Mouse (Mus musculus): ENCODE measurements at regions not wholly inside any gene's neighbourhood (a gene's known extent, or its start where the extent isn't known, plus 50 kb on each side); places are given as distances from the start of the nearest gene placed in this dataset.

DNA sequence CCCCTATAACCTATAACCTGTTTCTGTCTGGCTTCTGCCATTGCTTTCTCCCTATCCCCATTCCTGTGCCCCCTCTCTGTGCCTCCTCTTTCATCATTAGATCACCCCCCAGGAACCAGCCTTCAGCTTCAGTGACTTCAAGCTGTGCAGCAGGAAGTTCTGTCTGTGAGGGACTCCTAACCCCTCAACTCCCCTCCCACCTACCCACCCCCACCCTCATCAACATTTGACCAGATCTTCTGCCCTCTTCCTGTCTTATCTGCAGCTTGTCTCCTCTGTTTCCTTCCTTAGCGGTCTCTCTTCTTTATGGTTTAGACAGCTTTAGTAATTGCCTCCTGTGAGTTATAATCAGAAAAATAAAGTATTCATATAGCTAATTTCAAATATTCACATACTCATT, 266.6 kb upstream of the Gm765 start:
- ATAC-seq (ENCODE audit: insufficient number of reproducible peaks, low FRiP score) = 0 out of 2 replicates have a peak, but pooled peaks have one; percentile 25
- H3K9ac ChIP-seq = no peak overlapping the region
- no peak overlapping the region for H3K4me3 ChIP-seq
- H3K4me2 ChIP-seq = no peak overlapping the region
- no peak overlapping the region for H3K27ac ChIP-seq (ENCODE audit: poor library complexity, severe bottlenecking)
- no peaks in the 10 kb centered on the region for H3K27me3 ChIP-seq (replicated peaks)
- 13% methylated on average over 1 of the region's 1 CpGs for WGBS
- H3K4me1 ChIP-seq (replicated peaks) = peaks cover 8% of the 10 kb centered on the region; the same call in 1 of the 2 replicates
- H3K9me3 ChIP-seq (replicated peaks) = no peaks in the 10 kb centered on the region
- no peaks in the 10 kb centered on the region for H3K36me3 ChIP-seq

DNA sequence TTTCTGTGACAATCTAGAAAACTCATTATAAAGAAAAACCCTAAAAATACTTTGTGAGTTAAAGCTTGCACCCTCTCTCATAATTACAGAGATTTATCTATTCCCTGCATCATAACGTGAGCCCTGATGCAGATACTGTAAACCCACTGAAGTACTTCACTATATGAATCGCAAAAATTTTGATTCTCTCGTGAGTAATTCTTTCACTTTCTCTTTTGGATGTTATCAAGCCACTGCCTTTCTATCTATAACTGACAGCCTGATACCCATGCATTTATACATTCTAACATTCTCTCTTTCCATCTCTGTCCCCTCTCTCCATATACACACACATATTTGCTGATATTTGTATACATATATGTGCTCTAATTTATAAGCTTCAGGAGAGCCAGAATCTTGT, 264.1 kb upstream of the Gm765 start:
- no peak overlapping the region for H3K27ac ChIP-seq (ENCODE audit: poor library complexity, severe bottlenecking)
- no peaks in the 10 kb centered on the region for H3K9me3 ChIP-seq (replicated peaks)
- ATAC-seq (ENCODE audit: insufficient number of reproducible peaks, low FRiP score) = no peak
- no peaks in the 10 kb centered on the region for H3K27me3 ChIP-seq (replicated peaks)
- no peak overlapping the region for H3K9ac ChIP-seq
- H3K36me3 ChIP-seq = no peaks in the 10 kb centered on the region
- H3K4me1 ChIP-seq (replicated peaks) = peaks cover 8% of the 10 kb centered on the region; the same call in 1 of the 2 replicates
- 70% methylated on average over 3 of the region's 3 CpGs for WGBS
- no peak overlapping the region for H3K4me3 ChIP-seq
- no peak overlapping the region for H3K4me2 ChIP-seq

DNA sequence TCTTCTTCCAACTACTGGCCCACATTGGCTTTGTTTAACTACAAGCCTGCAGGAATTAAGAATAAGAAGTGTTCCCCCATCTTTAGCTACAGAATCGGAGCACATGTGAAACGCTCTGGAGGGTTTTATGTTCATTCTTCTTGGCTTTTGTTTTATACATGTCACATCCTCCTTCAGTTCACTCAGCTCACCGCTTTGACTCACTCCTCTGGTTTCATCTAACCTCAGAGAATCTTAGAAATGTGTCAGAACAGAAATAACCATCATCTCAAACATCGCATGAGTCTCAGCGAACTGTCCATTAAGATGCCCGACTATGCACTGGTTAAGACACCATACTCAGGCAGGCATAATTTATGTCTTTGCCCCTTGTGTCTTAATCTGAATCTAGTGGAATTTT, 255.1 kb upstream of the Gm765 start:
- no peak overlapping the region for H3K4me2 ChIP-seq
- no peaks in the 10 kb centered on the region for H3K27me3 ChIP-seq (replicated peaks)
- H3K4me1 ChIP-seq (replicated peaks) = no peaks in the 10 kb centered on the region
- no peak for ATAC-seq (ENCODE audit: insufficient number of reproducible peaks, low FRiP score)
- no peaks in the 10 kb centered on the region for H3K9me3 ChIP-seq (replicated peaks)
- no peak overlapping the region for H3K9ac ChIP-seq
- no peaks in the 10 kb centered on the region for H3K36me3 ChIP-seq
- 88% methylated on average over 6 of the region's 6 CpGs for WGBS
- H3K4me3 ChIP-seq = no peak overlapping the region
- H3K27ac ChIP-seq (ENCODE audit: poor library complexity, severe bottlenecking) = no peak overlapping the region

DNA sequence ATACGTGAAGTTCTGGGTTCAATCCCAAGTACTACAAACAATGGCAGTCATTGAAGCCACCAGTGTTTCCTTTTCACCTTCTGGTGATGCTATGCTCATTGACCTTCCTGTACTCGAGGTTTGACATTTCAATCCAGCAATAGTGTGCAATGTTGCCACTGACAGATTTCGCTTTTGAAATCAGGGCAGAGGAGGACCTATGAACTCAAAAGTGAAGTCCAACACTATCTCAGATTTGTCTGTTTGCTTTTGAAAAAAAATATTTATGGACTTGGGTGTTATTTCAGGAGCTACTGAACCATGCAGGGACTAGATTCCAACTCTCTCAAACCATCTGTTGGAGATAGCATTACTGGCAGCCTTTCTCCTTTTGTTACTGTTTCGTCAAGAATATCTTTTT, 248.4 kb upstream of the Gm765 start:
- Histone ChIP-seq H3K4me3 (no peak overlapping the region), H3K27me3 (replicated peaks) (no peaks in the 10 kb centered on the region), H3K9me3 (replicated peaks) (no peaks in the 10 kb centered on the region), H3K9ac (no peak overlapping the region), H3K27ac (ENCODE audit: poor library complexity, severe bottlenecking) (no peak overlapping the region), H3K4me1 (replicated peaks) (no peaks in the 10 kb centered on the region), H3K4me2 (no peak overlapping the region), H3K36me3 (no peaks in the 10 kb centered on the region)
- 66% methylated on average over 4 of the region's 4 CpGs for WGBS
- ATAC-seq (ENCODE audit: insufficient number of reproducible peaks, low FRiP score) = no peak

DNA sequence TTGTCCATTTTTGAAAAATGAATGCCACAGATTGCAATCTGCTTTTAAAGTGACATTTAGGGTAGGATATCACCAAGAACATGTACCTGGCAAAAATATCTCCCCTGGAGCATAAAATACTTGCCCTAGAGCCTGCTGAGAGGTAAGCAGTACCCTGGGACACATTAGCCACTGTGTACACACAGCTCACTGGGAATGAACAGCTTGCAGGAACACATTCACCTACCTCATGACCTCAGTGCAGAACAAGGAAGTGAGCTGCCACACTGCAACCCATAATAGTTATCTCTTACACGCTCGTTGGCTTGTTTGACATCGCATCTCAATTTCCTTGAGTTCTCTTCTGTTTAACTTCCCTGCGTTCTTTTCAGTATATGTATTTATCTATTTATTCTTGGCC, 246.4 kb upstream of the Gm765 start:
- WGBS = 64% methylated on average over 4 of the region's 4 CpGs
- Histone ChIP-seq H3K9me3 (replicated peaks) (no peaks in the 10 kb centered on the region), H3K4me3 (no peak overlapping the region), H3K36me3 (no peaks in the 10 kb centered on the region), H3K27me3 (replicated peaks) (no peaks in the 10 kb centered on the region), H3K27ac (ENCODE audit: poor library complexity, severe bottlenecking) (no peak overlapping the region), H3K4me1 (replicated peaks) (peaks cover under 1% of the 10 kb centered on the region; the same call in 1 of the 2 replicates), H3K4me2 (no peak overlapping the region), H3K9ac (no peak overlapping the region)
- ATAC-seq (ENCODE audit: insufficient number of reproducible peaks, low FRiP score) = no peak

DNA sequence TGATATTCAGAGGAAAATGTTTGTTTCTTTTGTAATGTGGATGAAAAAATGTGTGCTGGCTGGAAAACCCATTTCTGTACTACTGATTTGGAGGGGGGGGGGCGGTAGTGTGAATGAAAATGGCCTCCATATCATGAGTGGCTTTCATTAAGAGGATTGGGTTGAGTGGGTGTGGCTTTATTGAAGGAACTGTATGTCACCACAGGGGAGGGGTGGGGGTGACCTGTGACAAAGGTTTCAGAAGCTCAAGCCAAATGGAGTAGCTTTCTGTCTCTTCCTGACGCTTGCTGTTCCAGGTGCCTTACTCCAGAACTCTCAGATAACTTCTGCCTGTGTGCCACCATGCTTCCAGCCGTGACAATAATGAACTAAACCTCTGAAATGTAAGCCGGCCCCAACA, 242.0 kb upstream of the Gm765 start:
- WGBS = 64% methylated on average over 4 of the region's 4 CpGs
- no peak for ATAC-seq (ENCODE audit: insufficient number of reproducible peaks, low FRiP score)
- no peak overlapping the region for H3K4me2 ChIP-seq
- peaks cover 5% of the 10 kb centered on the region; the same call in 1 of the 2 replicates for H3K4me1 ChIP-seq (replicated peaks)
- H3K27ac ChIP-seq (ENCODE audit: poor library complexity, severe bottlenecking) = no peak overlapping the region
- H3K36me3 ChIP-seq = no peaks in the 10 kb centered on the region
- H3K9ac ChIP-seq = no peak overlapping the region
- no peaks in the 10 kb centered on the region for H3K27me3 ChIP-seq (replicated peaks)
- H3K9me3 ChIP-seq (replicated peaks) = no peaks in the 10 kb centered on the region
- H3K4me3 ChIP-seq = no peak overlapping the region

DNA sequence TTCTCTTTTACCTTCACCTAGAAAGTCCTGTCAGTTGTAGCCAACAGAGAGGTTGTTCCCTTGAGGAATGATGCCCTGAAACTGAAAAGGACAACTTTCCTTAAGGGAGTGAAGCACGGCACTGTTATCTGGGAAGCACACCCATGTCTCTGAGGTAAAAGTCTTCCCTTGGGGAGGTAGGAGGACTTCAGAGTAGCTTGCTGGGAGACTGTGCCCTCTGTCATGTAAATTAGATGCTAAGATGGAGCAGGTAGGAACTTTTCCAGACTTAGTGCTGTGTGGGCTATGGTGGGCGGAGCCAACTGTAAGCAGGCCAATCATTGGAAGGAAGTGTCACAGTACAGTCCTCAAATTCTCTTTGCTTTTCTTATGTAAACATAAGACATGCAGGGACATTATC, 240.3 kb upstream of the Gm765 start:
- Histone ChIP-seq H3K9ac (no peak overlapping the region), H3K4me2 (no peak overlapping the region), H3K27ac (ENCODE audit: poor library complexity, severe bottlenecking) (no peak overlapping the region), H3K9me3 (replicated peaks) (no peaks in the 10 kb centered on the region), H3K27me3 (replicated peaks) (no peaks in the 10 kb centered on the region), H3K36me3 (no peaks in the 10 kb centered on the region), H3K4me3 (no peak overlapping the region), H3K4me1 (replicated peaks) (peaks cover 5% of the 10 kb centered on the region; the same call in 1 of the 2 replicates)
- WGBS = 43% methylated on average over 2 of the region's 2 CpGs
- no peak for ATAC-seq (ENCODE audit: insufficient number of reproducible peaks, low FRiP score)

DNA sequence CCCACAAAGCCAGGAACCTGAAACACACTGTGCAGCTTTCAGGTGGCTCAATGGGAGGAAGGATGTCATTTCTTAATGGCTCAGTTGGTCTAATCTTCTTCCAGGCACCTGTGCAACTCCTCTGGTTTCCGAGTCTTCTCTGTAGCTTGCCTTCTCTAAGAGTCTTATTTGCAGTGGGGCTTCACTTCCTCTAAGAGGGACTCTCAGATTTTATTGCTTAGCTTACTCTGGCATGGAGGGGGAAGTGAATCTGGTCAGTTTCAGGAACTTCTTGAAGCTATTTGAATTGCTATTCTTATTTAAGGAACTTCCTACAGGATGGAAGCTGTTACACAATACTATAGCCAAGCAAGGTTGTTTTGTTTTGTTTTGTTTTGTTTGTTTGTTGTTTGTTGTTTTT, 232.7 kb upstream of the Gm765 start:
- Histone ChIP-seq H3K9me3 (replicated peaks) (no peaks in the 10 kb centered on the region), H3K4me1 (replicated peaks) (no peaks in the 10 kb centered on the region), H3K4me3 (no peak overlapping the region), H3K27me3 (replicated peaks) (no peaks in the 10 kb centered on the region), H3K27ac (ENCODE audit: poor library complexity, severe bottlenecking) (no peak overlapping the region), H3K4me2 (no peak overlapping the region), H3K9ac (no peak overlapping the region), H3K36me3 (no peaks in the 10 kb centered on the region)
- ATAC-seq (ENCODE audit: insufficient number of reproducible peaks, low FRiP score) = no peak
- 73% methylated on average over 1 of the region's 1 CpGs for WGBS

DNA sequence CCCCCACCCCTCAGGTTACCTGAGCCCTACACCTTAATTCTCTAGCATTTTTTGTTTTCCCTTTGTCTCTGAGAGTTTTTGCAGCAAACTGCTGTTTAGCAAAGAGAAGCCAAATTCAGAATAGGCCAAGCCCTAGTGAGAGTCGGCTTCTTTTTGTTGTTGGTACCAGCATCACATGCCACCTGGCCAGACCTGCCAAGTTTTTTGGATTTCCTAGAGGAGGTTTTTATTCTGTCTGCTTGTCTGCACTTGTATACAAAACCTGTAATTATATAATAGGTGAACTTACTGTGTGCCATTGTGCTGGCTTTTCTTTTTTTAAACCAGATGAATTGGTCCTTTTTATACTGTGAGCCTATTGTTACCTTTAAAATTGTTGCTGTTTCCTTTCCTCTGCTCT, 213.1 kb upstream of the Gm765 start:
- 81% methylated on average over 1 of the region's 1 CpGs for WGBS
- no peak for ATAC-seq (ENCODE audit: insufficient number of reproducible peaks, low FRiP score)
- H3K36me3 ChIP-seq = no peaks in the 10 kb centered on the region
- H3K27me3 ChIP-seq (replicated peaks) = no peaks in the 10 kb centered on the region
- no peak overlapping the region for H3K9ac ChIP-seq
- no peaks in the 10 kb centered on the region for H3K4me1 ChIP-seq (replicated peaks)
- H3K9me3 ChIP-seq (replicated peaks) = no peaks in the 10 kb centered on the region
- H3K27ac ChIP-seq (ENCODE audit: poor library complexity, severe bottlenecking) = no peak overlapping the region
- no peak overlapping the region for H3K4me3 ChIP-seq
- no peak overlapping the region for H3K4me2 ChIP-seq

DNA sequence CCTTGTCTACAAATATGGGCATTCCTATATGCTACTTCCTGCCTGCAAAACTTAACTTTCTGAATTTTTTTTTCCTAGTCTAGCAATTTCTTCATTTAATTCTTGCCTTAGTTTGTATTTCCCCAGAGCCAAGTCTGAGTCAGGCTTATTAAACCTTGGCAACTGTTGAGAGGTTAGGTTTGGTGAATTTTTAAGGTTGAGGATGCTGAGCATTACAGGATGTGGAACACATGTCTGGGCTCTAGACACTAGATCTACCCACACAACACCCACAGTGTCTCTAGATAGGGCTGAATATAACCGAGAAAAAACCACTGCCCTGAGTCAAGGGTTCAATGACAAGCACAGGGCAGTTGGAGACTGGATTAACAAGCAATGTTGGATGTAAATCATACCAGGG, 211.4 kb upstream of the Gm765 start:
- H3K9ac ChIP-seq = no peak overlapping the region
- WGBS = 51% methylated on average over 1 of the region's 1 CpGs
- H3K27ac ChIP-seq (ENCODE audit: poor library complexity, severe bottlenecking) = no peak overlapping the region
- no peaks in the 10 kb centered on the region for H3K27me3 ChIP-seq (replicated peaks)
- H3K4me3 ChIP-seq = no peak overlapping the region
- no peaks in the 10 kb centered on the region for H3K36me3 ChIP-seq
- no peaks in the 10 kb centered on the region for H3K4me1 ChIP-seq (replicated peaks)
- no peaks in the 10 kb centered on the region for H3K9me3 ChIP-seq (replicated peaks)
- no peak for ATAC-seq (ENCODE audit: insufficient number of reproducible peaks, low FRiP score)
- H3K4me2 ChIP-seq = no peak overlapping the region

DNA sequence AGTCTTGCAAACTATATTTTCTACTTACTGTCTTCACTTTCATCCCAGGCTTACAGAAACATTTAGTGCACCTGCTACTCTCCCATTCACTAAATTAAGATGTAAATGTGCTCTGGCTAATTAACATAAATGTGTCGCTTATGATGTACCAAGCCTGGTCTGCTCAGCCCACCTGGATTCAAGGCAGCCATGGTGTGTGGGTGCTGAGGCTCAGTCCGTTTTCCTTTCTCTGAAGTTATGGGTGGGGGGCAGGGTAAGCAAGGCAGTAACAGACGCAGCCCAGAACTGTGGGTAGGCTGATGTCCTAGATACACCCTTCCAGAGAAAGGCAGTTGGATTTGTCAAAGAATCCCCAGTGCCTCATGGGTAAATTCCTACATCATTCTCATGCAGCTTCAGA, 209.2 kb upstream of the Gm765 start:
- Histone ChIP-seq H3K4me3 (no peak overlapping the region), H3K4me2 (no peak overlapping the region), H3K27ac (ENCODE audit: poor library complexity, severe bottlenecking) (no peak overlapping the region), H3K27me3 (replicated peaks) (no peaks in the 10 kb centered on the region), H3K9ac (no peak overlapping the region), H3K9me3 (replicated peaks) (no peaks in the 10 kb centered on the region), H3K36me3 (no peaks in the 10 kb centered on the region), H3K4me1 (replicated peaks) (no peaks in the 10 kb centered on the region)
- WGBS = 69% methylated on average over 3 of the region's 3 CpGs
- ATAC-seq (ENCODE audit: insufficient number of reproducible peaks, low FRiP score) = no peak

DNA sequence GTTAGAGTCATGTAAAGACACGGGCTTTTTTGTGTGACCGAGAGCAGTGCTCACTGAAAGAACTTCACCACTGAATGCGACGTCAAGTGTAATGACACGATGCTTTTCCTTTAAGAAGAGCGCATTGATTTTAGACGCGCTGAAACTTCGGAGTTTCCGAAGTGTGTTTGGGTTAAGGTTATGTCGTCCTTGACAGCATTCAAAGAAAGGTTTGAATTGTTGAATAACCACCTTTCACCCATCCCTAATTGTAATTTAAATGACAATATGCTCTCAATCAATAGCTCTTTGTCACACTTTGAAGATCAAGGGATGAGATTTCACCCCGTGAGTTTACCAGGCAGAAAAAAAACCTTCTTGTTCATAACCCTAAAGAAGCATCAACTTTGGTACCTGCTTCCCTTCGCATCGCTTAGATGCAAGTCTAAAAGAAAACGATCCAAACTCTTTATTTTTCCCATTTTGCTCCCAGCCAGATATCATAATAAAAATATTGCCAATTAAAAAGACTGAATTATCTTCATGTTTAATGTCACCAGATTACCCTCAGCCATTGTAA, 184.4 kb upstream of the Gm765 start:
- no peaks in the 10 kb centered on the region for H3K27me3 ChIP-seq (replicated peaks)
- H3K36me3 ChIP-seq = no peaks in the 10 kb centered on the region
- WGBS = 74% methylated on average over 15 of the region's 15 CpGs

More for the DNA sequence above, 184.4 kb upstream of the Gm765 start:
- no peak for ATAC-seq (ENCODE audit: insufficient number of reproducible peaks, low FRiP score)
- Histone ChIP-seq H3K27ac (ENCODE audit: poor library complexity, severe bottlenecking) (no peak overlapping the region), H3K4me3 (no peak overlapping the region), H3K4me1 (replicated peaks) (no peaks in the 10 kb centered on the region; the same call in 1 of the 2 replicates), H3K9ac (no peak overlapping the region), H3K4me2 (no peak overlapping the region), H3K9me3 (replicated peaks) (no peaks in the 10 kb centered on the region)

Measured in heart, embryonic 12.5 days (tissue).